Mouse (Mus musculus) brain, embryonic 14.5 days (tissue): ENCODE results near the gene Ift46.

Source experiments
- CTCF ChIP-seq: fragments of 200-500 bp; IDR thresholded peaks from 2 replicates; pipeline ENCODE4 v1.5.1; 2012; ENCODE audit warnings: inconsistent platforms, mild to moderate bottlenecking, moderate library complexity, borderline replicate concordance; ENCODE audit not compliant: insufficient read depth, insufficient read length; ENCODE audit errors: extremely low read depth
- POLR2A ChIP-seq: fragments of 200-500 bp; IDR thresholded peaks from 2 replicates; pipeline ENCODE4 v1.6.1; 2012; ENCODE audit warnings: mild to moderate bottlenecking, inconsistent platforms, borderline replicate concordance; ENCODE audit not compliant: poor library complexity, insufficient read depth, insufficient read length, severe bottlenecking; ENCODE audit errors: extremely low read depth

GRCm38 (mm10) chr9:44740663-44741192 is 27.0 kb upstream of the Ift46 start:
- TF ChIP-seq CTCF = no peak
- no peak for TF ChIP-seq POLR2A
